Mouse (Mus musculus) liver (tissue): ENCODE measurements around the gene Myh7b.
A peak's percentile ranks its signal among the peaks of the same experiment; 100 is the strongest.

Experiments used
- DNase-seq: peaks from one replicate; pipeline ENCODE4 v3.0.0-alpha.2; 2020; ENCODE audit warnings: mixed read lengths

The Myh7b gene

DNA sequence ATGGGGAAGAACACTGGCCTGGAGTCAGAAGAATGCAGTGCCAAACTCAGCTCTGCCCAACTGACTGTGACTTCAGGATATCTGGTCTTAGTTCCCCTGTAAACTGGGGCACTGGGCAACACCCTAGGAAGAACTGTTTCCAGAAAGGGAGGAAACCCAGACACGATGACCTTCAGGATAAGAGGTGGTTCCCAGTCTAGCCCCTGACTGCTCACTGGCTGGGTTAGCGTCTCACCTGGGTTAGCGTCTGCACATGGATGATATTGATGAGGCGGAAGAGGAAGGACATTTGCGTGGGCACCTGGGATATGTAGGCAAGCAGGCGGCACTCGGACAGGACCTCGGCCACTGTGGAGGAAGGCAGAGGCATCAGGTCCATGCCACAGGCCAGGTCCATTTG lies 24.9 kb downstream of the Myh7b start:
- no peak for DNase-seq

- no peak for DNase-seq
Measured at GRCm38 (mm10) chr2:155636881-155637280, 25.9 kb downstream of the Myh7b start.

GRCm38 (mm10) chr2:155637411-155637810 lies 26.4 kb downstream of the Myh7b start:
- no peak for DNase-seq

- DNase-seq = no peak
Measured at GRCm38 (mm10) chr2:155640656-155641055, 29.6 kb downstream of the Myh7b start.

GRCm38 (mm10) chr2:155641540-155642472 lies 30.8 kb downstream of the Myh7b start:
- DNase-seq = no peak

- DNase-seq = no peak
Measured at GRCm38 (mm10) chr2:155645746-155646145, 34.7 kb downstream of the Myh7b start.

GRCm38 (mm10) chr2:155652618-155653017 lies 41.6 kb downstream of the Myh7b start:
- DNase-seq = no peak

GRCm38 (mm10) chr2:155655759-155656372 lies 44.9 kb downstream of the Myh7b start:
- DNase-seq = no peak

DNA sequence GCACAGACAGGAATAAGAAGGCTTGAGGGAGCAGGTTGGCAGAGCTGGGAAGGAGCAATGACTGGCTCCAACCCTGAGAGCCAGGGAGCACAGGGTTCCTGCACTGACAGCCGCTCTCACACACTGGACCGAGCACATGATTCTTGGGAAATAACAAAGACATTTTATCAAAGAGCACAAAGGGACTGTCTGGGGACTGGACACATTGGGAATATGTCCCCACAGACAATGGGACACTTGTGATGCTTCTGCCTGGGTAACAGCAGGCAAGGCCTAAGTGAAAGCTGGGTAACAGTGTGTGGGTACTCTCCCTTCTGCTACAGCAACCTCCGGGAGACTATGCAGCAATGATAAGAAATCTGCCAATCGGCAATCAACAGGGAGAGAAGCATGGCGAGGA lies 51.4 kb downstream of the Myh7b start:
- DNase-seq = no peak

GRCm38 (mm10) chr2:155663097-155663496 lies 52.1 kb downstream of the Myh7b start:
- peak; percentile 49 for DNase-seq

DNA sequence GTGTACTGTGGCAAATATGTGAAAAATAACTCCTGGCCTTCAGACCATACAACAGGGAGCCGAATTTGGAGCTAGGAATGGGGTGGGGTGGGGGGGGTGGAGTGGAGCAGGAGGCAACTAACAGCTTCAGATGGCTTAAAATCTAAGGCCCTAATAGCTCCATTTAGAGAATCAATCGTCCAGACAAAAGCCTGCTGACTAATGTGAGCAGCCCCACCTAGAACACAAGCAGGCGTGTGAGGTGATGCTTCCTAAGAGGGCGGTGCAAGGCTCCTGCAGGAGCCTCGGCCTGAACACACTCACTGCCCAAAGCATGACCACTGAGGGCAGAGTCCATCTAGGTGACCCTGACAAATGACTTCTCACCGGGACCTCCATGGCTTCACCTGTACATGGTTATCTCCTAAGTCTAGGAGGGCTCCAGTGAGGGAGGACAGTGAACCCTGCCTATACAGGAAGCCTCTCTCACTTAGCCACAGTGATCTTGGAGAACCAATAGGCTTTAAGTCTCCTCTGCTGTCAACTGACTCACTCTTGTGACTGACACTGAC lies 53.0 kb downstream of the Myh7b start:
- DNase-seq = no peak

DNA sequence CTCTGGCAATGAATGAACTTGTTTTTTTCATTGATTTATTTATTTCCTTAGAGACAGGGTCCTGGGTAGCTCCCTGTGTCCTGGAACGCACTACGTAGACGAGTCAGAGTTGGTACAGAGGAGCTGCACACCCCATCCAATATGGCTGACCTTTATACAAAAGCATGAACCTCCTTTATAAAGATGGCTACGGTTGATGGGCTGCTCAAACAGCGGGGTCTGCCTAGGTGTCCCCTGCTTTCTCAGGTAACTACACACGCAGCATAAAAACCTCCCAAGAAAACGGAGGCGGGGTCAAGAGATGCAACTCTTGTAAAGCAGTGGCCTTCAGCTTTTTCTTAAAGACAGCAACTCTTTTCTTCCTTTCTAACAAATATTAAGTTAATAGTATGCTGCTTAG lies 56.9 kb downstream of the Myh7b start:
- no peak for DNase-seq

DNA sequence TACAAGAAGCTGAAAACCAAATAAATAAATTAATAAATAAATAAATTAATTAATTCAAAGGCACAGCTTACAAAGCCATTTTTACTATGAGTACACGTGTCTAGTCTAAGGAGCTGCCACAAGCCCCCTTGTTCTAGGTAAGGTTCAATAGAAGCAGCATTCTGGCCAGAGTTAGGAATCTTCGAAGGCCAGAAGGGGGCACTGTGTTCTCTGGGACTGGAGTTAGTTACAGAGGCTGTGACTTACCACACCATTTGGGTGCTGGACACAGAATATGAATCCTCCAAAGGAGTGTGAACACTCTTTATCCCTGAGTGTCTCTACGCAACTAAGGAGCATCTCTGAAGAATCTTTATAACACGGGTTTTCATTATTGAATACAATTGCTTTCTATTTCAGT lies 57.4 kb downstream of the Myh7b start:
- peak; percentile 26 for DNase-seq

DNA sequence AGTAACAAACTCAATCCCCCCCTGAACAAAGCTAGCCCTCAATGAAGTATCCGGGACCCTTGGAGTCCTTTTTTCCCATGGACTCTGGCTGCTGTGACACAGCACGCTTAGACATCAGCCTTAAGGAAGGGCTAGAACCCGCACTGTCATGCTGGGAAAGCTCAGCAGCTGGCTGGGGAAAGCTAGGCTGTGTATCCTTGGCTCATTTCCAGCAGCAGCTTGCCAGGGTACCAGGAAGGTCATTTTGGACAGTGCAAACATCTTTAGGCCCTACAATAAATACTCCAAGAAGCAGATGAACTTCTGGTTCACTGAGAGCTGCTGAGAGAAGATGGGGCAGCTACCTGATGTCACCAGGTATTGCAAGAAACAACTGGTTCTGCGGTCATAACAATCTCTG lies 60.2 kb downstream of the Myh7b start:
- no peak for DNase-seq

DNA sequence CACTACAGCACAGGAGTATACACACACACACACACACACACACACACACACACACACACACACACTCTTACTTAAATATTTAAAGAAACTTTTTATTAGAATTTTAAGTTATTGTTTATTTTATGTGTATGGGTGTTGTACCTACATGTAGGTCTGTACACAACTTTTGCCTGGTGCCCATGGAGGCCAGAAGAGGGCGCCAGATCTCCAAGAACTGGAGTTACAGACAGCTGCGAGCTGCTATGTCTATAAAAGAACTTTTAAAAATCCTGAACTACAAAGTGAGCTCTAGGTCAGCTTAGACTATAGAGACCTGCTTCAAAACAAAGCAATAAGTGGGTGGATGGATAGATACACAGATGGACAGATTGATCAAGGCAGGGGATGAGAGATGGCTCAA lies 62.5 kb downstream of the Myh7b start:
- peak; percentile 77 for DNase-seq

DNA sequence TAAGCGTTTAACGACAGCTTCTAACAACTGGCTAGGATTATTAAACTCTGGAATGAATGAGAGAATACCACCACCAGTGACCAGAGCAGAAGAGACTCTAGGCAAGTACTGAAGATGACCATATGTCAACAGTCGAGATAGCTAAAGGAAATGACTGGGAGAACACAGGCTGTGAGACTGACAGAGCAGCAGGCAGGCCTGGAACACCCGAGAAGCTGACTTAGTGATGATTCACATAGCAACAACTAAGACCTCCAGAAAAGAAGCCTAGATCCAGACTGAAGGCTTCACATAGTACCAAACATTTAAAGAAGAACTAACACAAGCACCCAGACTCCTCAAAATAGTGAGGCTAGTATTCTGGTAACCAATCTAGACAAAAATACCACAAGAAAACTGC lies 64.1 kb downstream of the Myh7b start:
- DNase-seq = no peak

DNA sequence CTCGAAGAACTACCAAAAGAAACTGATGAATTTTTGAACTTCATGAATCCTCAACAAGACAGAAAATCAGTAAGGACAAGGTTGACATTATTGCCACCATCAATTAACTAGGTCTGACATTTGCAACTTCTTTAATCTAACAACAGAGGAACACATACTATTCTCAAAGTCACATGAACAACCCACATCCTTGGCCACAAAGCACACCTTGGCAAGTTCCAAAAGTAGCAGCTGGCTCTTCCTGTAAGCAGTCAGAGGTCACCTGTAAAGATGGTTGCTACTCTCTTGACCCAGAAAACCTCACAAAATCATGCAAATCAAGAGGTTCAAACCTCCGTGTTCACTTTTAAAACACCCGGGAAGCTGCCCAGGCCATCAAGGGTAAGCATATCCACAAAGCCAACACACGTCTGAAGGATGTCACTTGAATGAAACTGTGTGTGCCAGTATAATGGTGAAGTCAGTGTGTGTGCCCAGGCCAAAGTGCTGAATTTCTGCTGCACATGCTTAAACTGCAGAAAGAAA lies 68.6 kb downstream of the Myh7b start:
- no peak for DNase-seq

DNA sequence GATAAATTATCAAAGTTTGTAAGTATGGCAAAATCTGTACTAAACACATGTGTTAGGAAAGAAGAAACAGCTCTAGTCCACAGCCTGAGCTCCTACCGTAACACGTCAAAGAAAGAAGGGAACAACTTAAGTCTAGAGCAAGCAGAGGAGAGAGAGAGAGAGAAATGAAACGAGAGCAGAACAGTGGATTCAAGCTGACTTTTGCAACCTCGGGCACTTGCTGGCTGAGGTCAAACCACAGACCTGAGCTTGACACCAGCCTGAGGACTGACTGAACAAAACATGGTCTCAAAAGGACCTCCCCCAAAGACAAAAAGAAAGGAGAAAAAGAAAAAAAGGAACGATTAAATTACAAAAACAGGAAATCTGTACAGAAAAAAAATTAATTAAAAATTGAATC lies 69.6 kb downstream of the Myh7b start:
- DNase-seq = no peak

- no peak for DNase-seq
Measured at GRCm38 (mm10) chr2:155681194-155681593, 70.2 kb downstream of the Myh7b start.

GRCm38 (mm10) chr2:155681874-155682273 lies 70.9 kb downstream of the Myh7b start:
- no peak for DNase-seq

DNA sequence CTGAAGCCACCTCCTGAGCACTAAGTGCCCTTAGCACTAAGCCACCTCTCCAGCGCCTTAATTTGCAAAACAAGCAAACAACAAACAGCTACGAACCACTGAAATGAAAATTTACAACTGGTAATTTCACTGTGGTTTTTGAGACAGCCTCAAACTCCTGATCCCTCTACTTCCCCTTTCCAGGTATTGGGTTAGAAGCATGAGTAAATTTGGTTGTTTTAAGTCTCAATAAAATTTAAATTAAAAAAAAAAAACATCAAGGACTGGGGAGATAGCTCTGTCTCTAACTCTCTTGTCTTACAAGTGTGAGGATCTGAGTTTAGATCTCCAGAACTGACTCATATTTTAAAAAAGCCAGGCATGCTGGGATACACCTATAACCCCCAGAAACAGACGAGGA lies 72.1 kb downstream of the Myh7b start:
- DNase-seq = no peak

DNA sequence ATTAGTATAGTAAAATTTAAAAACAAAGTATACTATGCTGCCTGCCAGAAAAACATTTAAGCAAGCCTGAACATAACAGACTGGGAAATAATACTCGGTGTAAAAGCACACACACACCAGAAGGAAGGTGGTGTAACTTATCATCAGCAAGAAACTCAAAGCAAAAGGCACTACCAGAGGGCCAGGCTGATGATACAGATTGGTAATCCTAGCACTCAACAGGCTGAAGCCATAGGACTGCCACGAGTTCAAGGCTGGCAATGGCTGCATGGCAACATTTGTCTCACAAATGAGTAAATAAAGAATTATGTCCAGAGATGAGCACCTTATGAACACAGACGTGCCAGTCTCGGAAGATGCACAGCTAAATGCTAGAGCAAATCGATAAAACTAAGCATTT lies 72.8 kb downstream of the Myh7b start:
- no peak for DNase-seq
